Mouse (Mus musculus): ENCODE data around the gene Frzb. TPM values are rescaled to one million over a fixed set of nuclear protein-coding genes. Genes with fewer than 3 reads are reported as not detected.

The Frzb gene
- polyA plus RNA-seq, 1 experiment, result 0.51 TPM

- WGBS, result 2% methylated on average over 54 of the region's 54 CpGs
- peak; percentile 6 for DNase-seq
- TF ChIP-seq CTCF (IDR thresholded peaks at IDR 0.05; ENCODE audit: insufficient read depth, low read length) (no peak), POLR2A (IDR thresholded peaks at IDR 0.05; ENCODE audit: borderline replicate concordance, extremely low read depth, low read depth, low read length) (no peak)
- H3K4me3 ChIP-seq (replicated peaks; ENCODE audit: extremely low read depth, low read depth, low read length), result peak overlapping the region; percentile 15
- peaks cover 3% of the 10 kb centered on the region; the same call in 1 of the 2 replicates for H3K4me1 ChIP-seq (ENCODE audit: control insufficient read depth, insufficient read depth, low read length)
Measured at GRCm38 (mm10) chr2:80446308-80447151, 895 bp downstream of the Frzb start.

- H3K4me1 ChIP-seq (ENCODE audit: control insufficient read depth, insufficient read depth, low read length), result peaks cover 3% of the 10 kb centered on the region; the same call in 1 of the 2 replicates
- TF ChIP-seq CTCF (IDR thresholded peaks at IDR 0.05; ENCODE audit: insufficient read depth, low read length), result no peak
- TF ChIP-seq POLR2A (IDR thresholded peaks at IDR 0.05; ENCODE audit: borderline replicate concordance, extremely low read depth, low read depth, low read length), result no peak
- DNase-seq, result no peak
- whole genome bisulfite sequencing, result 30% methylated on average over 10 of the region's 10 CpGs
- H3K4me3 ChIP-seq (replicated peaks; ENCODE audit: extremely low read depth, low read depth, low read length), result no peak overlapping the region
Measured at GRCm38 (mm10) chr2:80445926-80446307, 1.5 kb downstream of the Frzb start.

- H3K4me3 ChIP-seq (replicated peaks; ENCODE audit: extremely low read depth, low read depth, low read length), result no peak overlapping the region
- no peak for DNase-seq
- H3K4me1 ChIP-seq (ENCODE audit: control insufficient read depth, insufficient read depth, low read length), result peaks cover 3% of the 10 kb centered on the region; the same call in 1 of the 2 replicates
- TF ChIP-seq CTCF (IDR thresholded peaks at IDR 0.05; ENCODE audit: insufficient read depth, low read length) (no peak), POLR2A (IDR thresholded peaks at IDR 0.05; ENCODE audit: borderline replicate concordance, extremely low read depth, low read depth, low read length) (no peak)
- WGBS, result 82% methylated on average over 10 of the region's 10 CpGs
Measured at GRCm38 (mm10) chr2:80445491-80445890, 1.9 kb downstream of the Frzb start.

- 81% methylated on average over 14 of the region's 14 CpGs for WGBS
- H3K4me3 ChIP-seq (replicated peaks; ENCODE audit: extremely low read depth, low read depth, low read length), result no peak overlapping the region
- no peak for DNase-seq
- TF ChIP-seq POLR2A (IDR thresholded peaks at IDR 0.05; ENCODE audit: borderline replicate concordance, extremely low read depth, low read depth, low read length) (no peak), CTCF (IDR thresholded peaks at IDR 0.05; ENCODE audit: insufficient read depth, low read length) (no peak)
- H3K4me1 ChIP-seq (ENCODE audit: control insufficient read depth, insufficient read depth, low read length), result peaks cover 3% of the 10 kb centered on the region; the same call in 1 of the 2 replicates
Measured at GRCm38 (mm10) chr2:80444418-80445365, 2.7 kb downstream of the Frzb start.

GRCm38 (mm10) chr2:80443962-80444361 is 3.5 kb downstream of the Frzb start:
- Histone ChIP-seq H3K4me1 (ENCODE audit: control insufficient read depth, insufficient read depth, low read length) (peaks cover 3% of the 10 kb centered on the region; the same call in 1 of the 2 replicates), H3K4me3 (replicated peaks; ENCODE audit: extremely low read depth, low read depth, low read length) (no peak overlapping the region)
- 96% methylated on average over 2 of the region's 2 CpGs for WGBS
- TF ChIP-seq POLR2A (IDR thresholded peaks at IDR 0.05; ENCODE audit: borderline replicate concordance, extremely low read depth, low read depth, low read length), result no peak
- no peak for TF ChIP-seq CTCF (IDR thresholded peaks at IDR 0.05; ENCODE audit: insufficient read depth, low read length)
- DNase-seq, result no peak

- no peak for TF ChIP-seq CTCF (IDR thresholded peaks at IDR 0.05; ENCODE audit: insufficient read depth, low read length)
- TF ChIP-seq POLR2A (IDR thresholded peaks at IDR 0.05; ENCODE audit: borderline replicate concordance, extremely low read depth, low read depth, low read length), result no peak
- Histone ChIP-seq H3K4me1 (ENCODE audit: control insufficient read depth, insufficient read depth, low read length) (no peaks in the 10 kb centered on the region), H3K4me3 (replicated peaks; ENCODE audit: extremely low read depth, low read depth, low read length) (no peak overlapping the region)
- no peak for DNase-seq
- WGBS, result 91% methylated on average over 3 of the region's 3 CpGs
Measured at GRCm38 (mm10) chr2:80441386-80441785, 6.0 kb downstream of the Frzb start.

GRCm38 (mm10) chr2:80438854-80439253 is 8.6 kb downstream of the Frzb start:
- H3K4me1 ChIP-seq (ENCODE audit: control insufficient read depth, insufficient read depth, low read length), result no peaks in the 10 kb centered on the region
- H3K4me3 ChIP-seq (replicated peaks; ENCODE audit: extremely low read depth, low read depth, low read length), result no peak overlapping the region
- no peak for DNase-seq
- 75% methylated on average over 3 of the region's 3 CpGs for WGBS
- no peak for TF ChIP-seq POLR2A (IDR thresholded peaks at IDR 0.05; ENCODE audit: borderline replicate concordance, extremely low read depth, low read depth, low read length)

- no peak for DNase-seq
- 68% methylated on average over 2 of the region's 2 CpGs for WGBS
- Histone ChIP-seq H3K4me3 (replicated peaks; ENCODE audit: extremely low read depth, low read depth, low read length) (no peak overlapping the region), H3K4me1 (ENCODE audit: control insufficient read depth, insufficient read depth, low read length) (no peaks in the 10 kb centered on the region)
- TF ChIP-seq CTCF (IDR thresholded peaks at IDR 0.05; ENCODE audit: insufficient read depth, low read length) (no peak), POLR2A (IDR thresholded peaks at IDR 0.05; ENCODE audit: borderline replicate concordance, extremely low read depth, low read depth, low read length) (no peak)
Measured at GRCm38 (mm10) chr2:80437401-80437800, 10.0 kb downstream of the Frzb start.

GRCm38 (mm10) chr2:80434783-80435572 is 12.4 kb downstream of the Frzb start:
- no peak for TF ChIP-seq CTCF (IDR thresholded peaks at IDR 0.05; ENCODE audit: insufficient read depth, low read length)
- TF ChIP-seq POLR2A (IDR thresholded peaks at IDR 0.05; ENCODE audit: borderline replicate concordance, extremely low read depth, low read depth, low read length), result no peak
- H3K4me1 ChIP-seq (ENCODE audit: control insufficient read depth, insufficient read depth, low read length), result no peaks in the 10 kb centered on the region
- no peak for DNase-seq

More at GRCm38 (mm10) chr2:80434783-80435572, 12.4 kb downstream of the Frzb start:
- WGBS, result 52% methylated on average over 11 of the region's 11 CpGs
- H3K4me3 ChIP-seq (replicated peaks; ENCODE audit: extremely low read depth, low read depth, low read length), result no peak overlapping the region
